Mouse (Mus musculus) lung, embryonic 16.5 days (tissue): ENCODE data around the gene 1700024P04Rik. TPM values are rescaled to one million over a fixed set of nuclear protein-coding genes. Genes with fewer than 3 reads are reported as not detected.
"Not testable (repeated sequence)": the region's sequence is repeated elsewhere in the genome, so short reads cannot be mapped to it uniquely, and the experiment has no call there.

Source experiments
- ATAC-seq: fragments of 200-750 bp; cut with Nextera tagmentation; 2 replicates; pipeline ENCODE4 v1.8.0; 2017; ENCODE audit warnings: low read depth, mild to moderate bottlenecking, moderate library complexity
- H3K27ac ChIP-seq: fragments of 300-500 bp; sonication (generic); 2 replicates; pipeline ENCODE4 v1.5.1; 2014; ENCODE audit warnings: mild to moderate bottlenecking, control low read depth, low read length
- H3K27me3 ChIP-seq: fragments of 300-500 bp; sonication (generic); 2 replicates; pipeline ENCODE4 v1.6.1; 2014; ENCODE audit warnings: low read depth, low read length, mixed read lengths; ENCODE audit not compliant: control insufficient read depth, insufficient read depth
- H3K36me3 ChIP-seq: fragments of 300-500 bp; sonication (generic); 2 replicates; pipeline ENCODE4 v1.6.1; 2014; ENCODE audit warnings: low read length; ENCODE audit not compliant: control insufficient read depth, insufficient read depth
- H3K4me1 ChIP-seq: fragments of 300-500 bp; sonication (generic); replicated peaks from 2 replicates; pipeline ENCODE4 v1.6.1; 2014; ENCODE audit warnings: low read length, mixed read lengths; ENCODE audit not compliant: control insufficient read depth, insufficient read depth
- H3K4me2 ChIP-seq: fragments of 300-500 bp; sonication (generic); 2 replicates; pipeline ENCODE4 v1.6.1; 2014; ENCODE audit warnings: low read depth, low read length, control low read depth
- H3K4me3 ChIP-seq: fragments of 300-500 bp; sonication (generic); 2 replicates; pipeline ENCODE4 v1.5.1; 2014; ENCODE audit warnings: mild to moderate bottlenecking, low read length, control low read depth
- H3K9ac ChIP-seq: fragments of 300-500 bp; sonication (generic); 2 replicates; pipeline ENCODE4 v1.6.1; 2014; ENCODE audit warnings: low read length, control low read depth
- H3K9me3 ChIP-seq: fragments of 300-500 bp; sonication (generic); 2 replicates; pipeline ENCODE4 v1.6.1; 2016; ENCODE audit warnings: low read length; ENCODE audit not compliant: control insufficient read depth
- WGBS: fragments of 180-500 bp; shearing (Covaris S2); extraction: QIAGEN DNeasy Blood & Tissue Kit; methylation state at CpG from one replicate; pipeline ENCODE4 v1.1.7; 2014; 5-methylcytosine and 5-hydroxymethylcytosine counted together
- polyA plus RNA-seq: library from polyadenylated mRNA; unstranded; fragments of >200 nt; fragmentation: Nextera tagmentation; extraction: Ambion mirVana; gene quantifications from 2 replicates; pipeline ENCODE4 v1.2.1, GENCODE M21; 2015

1700024P04Rik gene
- polyA plus RNA-seq, 1 experiment from 2014 or later, result not detected

DNA sequence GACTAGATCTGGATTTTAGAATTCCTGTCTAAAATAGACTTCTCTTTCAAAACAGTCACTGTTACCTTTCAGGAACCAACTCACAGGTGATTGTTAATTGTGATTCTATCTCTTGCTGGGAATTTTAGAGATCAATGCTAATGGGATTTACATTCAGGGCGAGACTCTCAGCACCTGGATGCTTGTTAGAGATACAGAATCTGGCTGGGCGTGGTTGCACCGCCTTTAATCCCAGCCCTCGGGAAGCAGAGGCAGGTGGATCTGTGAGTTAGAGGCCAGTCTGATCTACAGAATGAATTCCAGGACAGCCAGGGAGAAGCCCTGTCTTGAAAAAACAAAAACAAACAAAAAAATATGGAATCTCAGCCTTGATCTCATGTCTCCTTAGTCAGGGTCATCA, 32.3 kb upstream of the 1700024P04Rik start:
- Histone ChIP-seq H3K27me3 (no peaks in the 10 kb centered on the region), H3K27ac (no peak overlapping the region), H3K9me3 (no peaks in the 10 kb centered on the region), H3K9ac (no peak overlapping the region), H3K36me3 (no peaks in the 10 kb centered on the region), H3K4me2 (no peak overlapping the region), H3K4me3 (no peak overlapping the region), H3K4me1 (no peaks in the 10 kb centered on the region)
- no peak for ATAC-seq
- 65% methylated on average over 4 of the region's 4 CpGs for WGBS

DNA sequence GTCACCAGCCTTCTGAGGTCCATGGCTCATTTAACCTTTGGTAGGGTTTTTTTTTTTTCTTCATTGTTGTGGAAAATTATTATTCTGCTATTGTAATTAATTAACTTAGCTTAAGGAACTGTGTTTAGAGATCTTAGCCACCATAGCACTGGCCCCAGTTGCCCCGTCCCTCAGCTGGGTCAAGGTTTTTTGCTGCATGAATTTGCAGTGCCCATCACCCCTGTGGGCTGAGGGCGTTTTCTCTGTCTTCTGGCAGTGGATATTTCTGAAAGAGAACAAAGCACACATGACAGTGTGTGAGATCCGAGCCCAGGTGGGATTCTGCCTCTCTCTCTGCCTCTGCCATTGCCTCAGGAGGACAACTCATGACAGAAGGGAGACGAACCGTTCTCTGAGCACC, 28.5 kb upstream of the 1700024P04Rik start:
- ATAC-seq, result no peak
- no peaks in the 10 kb centered on the region for H3K9me3 ChIP-seq
- H3K9ac ChIP-seq, result no peak overlapping the region
- no peaks in the 10 kb centered on the region for H3K36me3 ChIP-seq
- H3K4me2 ChIP-seq, result no peak overlapping the region
- H3K27ac ChIP-seq, result no peak overlapping the region
- H3K4me3 ChIP-seq, result no peak overlapping the region
- H3K27me3 ChIP-seq, result no peaks in the 10 kb centered on the region
- H3K4me1 ChIP-seq, result no peaks in the 10 kb centered on the region
- 84% methylated on average over 5 of the region's 5 CpGs for WGBS

DNA sequence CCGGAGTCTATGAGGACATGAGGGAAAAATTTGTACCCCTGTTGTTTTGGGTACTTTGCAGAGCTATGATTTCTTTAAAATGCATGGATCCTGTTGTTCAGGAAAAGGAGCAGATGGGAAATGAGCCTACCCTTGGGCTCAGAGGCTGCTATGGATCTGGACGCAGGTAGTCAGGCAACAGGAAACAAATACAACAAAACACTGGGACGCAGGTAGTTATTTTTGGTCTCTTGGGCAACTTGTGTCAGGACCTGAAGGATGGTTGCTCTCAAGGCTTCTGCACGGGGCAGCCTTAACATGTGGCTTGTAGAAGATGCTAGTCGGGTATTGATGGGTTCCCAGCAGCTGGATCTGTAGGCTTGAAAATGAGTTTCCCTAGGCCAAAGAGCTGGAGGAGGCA, 23.6 kb upstream of the 1700024P04Rik start:
- Histone ChIP-seq H3K4me1 (no peaks in the 10 kb centered on the region), H3K27ac (no peak overlapping the region), H3K9me3 (no peaks in the 10 kb centered on the region), H3K36me3 (no peaks in the 10 kb centered on the region), H3K9ac (no peak overlapping the region), H3K4me3 (no peak overlapping the region), H3K27me3 (no peaks in the 10 kb centered on the region), H3K4me2 (no peak overlapping the region)
- ATAC-seq, result no peak
- WGBS, result 79% methylated on average over 5 of the region's 5 CpGs

DNA sequence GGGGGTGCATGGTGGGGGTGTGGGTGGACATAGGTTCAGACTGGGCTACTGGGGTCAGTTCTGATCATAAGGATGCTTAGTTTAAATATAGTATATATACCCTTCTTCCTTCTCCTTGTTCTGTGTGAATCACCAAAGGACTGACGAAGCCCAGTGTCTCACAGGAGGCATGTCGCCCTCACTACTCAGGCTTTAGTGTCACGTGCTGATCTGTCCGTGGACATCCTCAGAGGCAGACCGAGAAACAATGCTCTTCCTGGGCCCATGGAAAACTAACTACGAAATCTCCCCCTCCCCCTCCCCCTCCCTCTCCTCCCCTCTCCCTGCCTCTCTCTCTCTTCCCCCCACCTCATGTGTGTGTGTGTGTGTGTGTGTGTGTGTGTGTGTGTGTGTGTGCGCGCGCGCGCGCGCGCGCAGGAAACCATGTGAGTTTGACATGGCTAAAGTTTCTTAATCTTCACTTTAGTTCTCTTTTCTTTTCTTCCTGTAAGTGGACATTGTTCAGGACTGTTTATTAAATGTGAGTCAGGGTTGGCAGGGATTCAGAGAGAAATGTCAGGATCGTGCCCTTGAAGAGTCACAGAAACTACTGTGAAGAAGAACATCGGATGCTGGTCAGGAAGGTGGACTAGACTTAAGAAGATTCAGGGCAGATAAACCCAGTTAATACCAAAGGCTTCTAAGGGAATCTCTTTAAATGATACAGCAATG, 22.2 kb upstream of the 1700024P04Rik start:
- H3K27me3 ChIP-seq, result no peaks in the 10 kb centered on the region
- no peak overlapping the region for H3K4me3 ChIP-seq
- 60% methylated on average over 14 of the region's 17 CpGs for WGBS
- H3K9me3 ChIP-seq, result no peaks in the 10 kb centered on the region
- H3K36me3 ChIP-seq, result no peaks in the 10 kb centered on the region
- H3K4me2 ChIP-seq, result no peak overlapping the region
- H3K4me1 ChIP-seq, result no peaks in the 10 kb centered on the region
- no peak overlapping the region for H3K9ac ChIP-seq
- no peak overlapping the region for H3K27ac ChIP-seq
- no peak for ATAC-seq

DNA sequence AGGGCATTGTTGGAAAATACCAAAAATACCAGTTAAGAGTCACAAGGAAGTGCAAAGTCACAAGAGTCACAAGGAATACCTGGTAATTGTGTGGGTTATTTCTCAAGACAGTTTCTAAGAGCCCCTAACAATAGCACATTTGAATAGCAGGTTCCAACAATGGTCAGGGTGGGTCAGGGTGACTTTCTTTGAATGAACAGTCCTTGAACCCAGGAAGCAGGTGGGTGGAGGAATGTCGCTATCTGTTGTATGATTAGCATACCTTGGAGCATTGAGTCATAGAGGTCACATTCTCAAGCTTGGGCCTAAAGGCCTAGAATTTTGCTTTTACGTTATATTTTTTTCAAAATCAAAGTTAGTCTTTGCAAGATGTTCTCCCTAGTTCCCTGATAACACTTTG, 17.3 kb upstream of the 1700024P04Rik start:
- not testable (repeated sequence) for H3K27me3 ChIP-seq, H3K9ac ChIP-seq, H3K4me3 ChIP-seq, H3K9me3 ChIP-seq, H3K4me1 ChIP-seq, H3K27ac ChIP-seq, H3K4me2 ChIP-seq, ATAC-seq, H3K36me3 ChIP-seq
- WGBS, result 87% methylated on average over 2 of the region's 2 CpGs

DNA sequence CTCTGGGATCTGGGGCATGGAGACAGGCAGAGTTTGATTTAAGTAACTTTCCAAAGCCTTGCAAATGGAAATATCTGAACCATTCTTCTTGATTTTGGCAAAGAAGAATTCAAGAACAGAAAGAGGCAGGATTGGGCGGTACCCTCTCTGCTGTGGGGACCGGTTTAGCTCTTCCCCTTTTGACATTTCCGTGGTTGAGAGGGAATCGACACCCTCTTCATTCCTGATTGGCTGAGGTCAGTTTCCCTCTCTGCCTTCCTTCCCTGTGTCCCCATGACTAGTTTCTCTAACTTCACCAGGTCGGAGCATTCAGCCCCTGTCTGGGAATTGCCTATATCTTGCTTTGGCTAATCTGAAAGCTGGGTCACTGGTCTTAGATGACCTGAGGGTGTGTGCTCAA, 12.7 kb upstream of the 1700024P04Rik start:
- no peaks in the 10 kb centered on the region for H3K27me3 ChIP-seq
- no peak overlapping the region for H3K4me3 ChIP-seq
- no peak overlapping the region for H3K27ac ChIP-seq
- no peaks in the 10 kb centered on the region for H3K4me1 ChIP-seq
- 0 out of 2 replicates have a peak, but pooled peaks cover 3% of the 10 kb centered on the region for H3K9me3 ChIP-seq
- ATAC-seq, result no peak
- H3K4me2 ChIP-seq, result no peak overlapping the region
- 47% methylated on average over 5 of the region's 5 CpGs for WGBS
- H3K9ac ChIP-seq, result no peak overlapping the region
- no peaks in the 10 kb centered on the region for H3K36me3 ChIP-seq

DNA sequence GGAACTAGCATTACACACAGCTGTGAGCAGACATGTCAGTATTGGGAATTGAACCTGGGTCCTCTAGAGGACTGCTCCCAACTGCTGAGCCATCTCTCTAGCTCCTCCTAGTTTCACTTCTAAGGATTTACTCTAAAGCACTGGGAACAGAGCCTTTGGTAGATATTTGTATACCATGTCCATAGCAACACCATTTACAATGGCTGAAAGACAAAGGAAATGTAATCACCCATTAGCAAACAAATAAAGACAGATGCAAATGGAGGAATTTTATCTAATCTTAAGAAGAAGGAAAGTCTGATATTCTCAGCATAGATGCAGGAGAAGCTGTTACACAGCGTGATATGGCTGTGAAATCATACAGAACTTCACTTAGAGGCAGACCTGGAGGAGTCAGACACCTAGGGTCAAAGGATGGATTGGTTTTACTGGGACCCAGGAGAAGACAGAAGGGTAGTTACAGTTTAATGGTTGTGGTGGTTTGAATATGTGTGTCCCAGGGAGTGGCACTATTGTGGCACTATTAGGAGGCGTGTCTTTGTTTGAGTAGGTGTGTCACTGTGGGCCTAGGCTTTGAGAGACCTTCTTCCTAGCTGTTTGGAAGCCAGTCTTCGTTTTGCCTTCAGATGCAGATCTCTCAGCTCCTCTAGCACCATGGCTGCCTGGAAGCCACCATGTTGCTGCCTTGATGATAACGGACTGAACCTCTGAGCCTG, 7.1 kb downstream of the 1700024P04Rik start:
- H3K36me3 ChIP-seq, result no peaks in the 10 kb centered on the region
- no peak for ATAC-seq
- no peak overlapping the region for H3K27ac ChIP-seq
- no peak overlapping the region for H3K4me3 ChIP-seq
- WGBS, result 89% methylated on average over 4 of the region's 4 CpGs
- H3K27me3 ChIP-seq, result no peaks in the 10 kb centered on the region
- H3K9ac ChIP-seq, result no peak overlapping the region
- no peaks in the 10 kb centered on the region for H3K9me3 ChIP-seq
- H3K4me1 ChIP-seq, result no peaks in the 10 kb centered on the region
- no peak overlapping the region for H3K4me2 ChIP-seq

DNA sequence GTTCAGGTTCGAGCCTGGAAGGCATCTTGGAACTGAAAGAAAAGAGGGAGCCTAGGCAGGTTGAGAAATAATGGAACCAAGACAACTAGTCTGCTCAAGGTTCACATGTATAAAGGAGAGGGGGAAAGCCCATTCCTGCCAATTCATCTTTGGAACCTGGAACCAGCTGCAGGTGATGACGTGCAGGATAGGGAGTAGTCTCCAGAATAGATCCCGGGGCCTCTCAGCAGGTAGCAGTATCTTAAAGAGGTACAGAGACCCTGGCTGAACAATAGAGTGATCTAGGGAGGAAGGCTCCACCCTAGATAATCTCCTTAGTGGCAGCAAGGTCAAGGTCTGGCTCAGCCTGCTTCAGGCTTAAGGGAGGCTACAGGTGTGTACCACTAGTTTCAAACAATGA, 8.3 kb downstream of the 1700024P04Rik start:
- H3K9ac ChIP-seq, H3K4me2 ChIP-seq, H3K4me3 ChIP-seq, H3K27ac ChIP-seq, H3K27me3 ChIP-seq, H3K4me1 ChIP-seq, H3K36me3 ChIP-seq, ATAC-seq, H3K9me3 ChIP-seq: not testable (repeated sequence)
- 73% methylated on average over 3 of the region's 3 CpGs for WGBS

DNA sequence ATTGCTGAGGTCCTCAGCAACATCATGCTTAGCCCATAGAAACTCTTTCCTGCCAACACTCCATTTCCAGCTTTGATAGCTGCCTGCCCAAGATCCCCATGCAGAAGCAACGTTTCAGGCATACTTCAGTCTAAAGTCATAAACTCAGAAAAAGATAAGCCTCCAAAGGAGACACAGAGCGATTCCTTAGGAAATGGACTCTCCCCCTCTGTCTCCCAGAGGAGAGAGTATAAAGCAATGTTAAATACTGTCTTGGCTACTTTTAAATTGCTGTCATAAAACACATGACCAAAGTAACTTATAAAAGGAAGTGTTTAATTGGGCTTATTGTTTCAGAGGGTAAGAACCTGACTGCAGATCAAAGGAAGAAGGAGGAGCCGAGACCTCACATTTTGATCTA, 12.3 kb downstream of the 1700024P04Rik start:
- no peak for ATAC-seq
- Histone ChIP-seq H3K9me3 (no peaks in the 10 kb centered on the region), H3K4me3 (no peak overlapping the region), H3K36me3 (no peaks in the 10 kb centered on the region), H3K9ac (no peak overlapping the region), H3K27me3 (no peaks in the 10 kb centered on the region), H3K4me2 (no peak overlapping the region), H3K27ac (no peak overlapping the region), H3K4me1 (no peaks in the 10 kb centered on the region)
- WGBS, result 70% methylated on average over 3 of the region's 3 CpGs
